Mouse (Mus musculus) liver, embryonic 16.5 days (tissue): ENCODE measurements around the gene Peli1. TPM values are rescaled to one million over a fixed set of nuclear protein-coding genes. Genes with fewer than 3 reads are reported as not detected.
"Not testable (repeated sequence)": the region's sequence is repeated elsewhere in the genome, so short reads cannot be mapped to it uniquely, and the experiment has no call there.

Experiments
- ATAC-seq: fragments of 200-750 bp; cut with Nextera tagmentation; 2 replicates; pipeline ENCODE4 v1.8.0; 2017; ENCODE audit warnings: low read depth, mild to moderate bottlenecking, moderate number of reproducible peaks, moderate library complexity
- H3K27ac ChIP-seq: fragments of 300-500 bp; sonication (generic); 2 replicates; pipeline ENCODE4 v1.5.1; 2014; ENCODE audit warnings: mild to moderate bottlenecking, low read length
- H3K27me3 ChIP-seq: fragments of 300-500 bp; sonication (generic); 2 replicates; pipeline ENCODE4 v1.6.1; 2014; ENCODE audit warnings: low read depth, low read length, mixed read lengths; ENCODE audit not compliant: control insufficient read depth, insufficient read depth
- H3K36me3 ChIP-seq: fragments of 300-500 bp; sonication (generic); 2 replicates; pipeline ENCODE4 v1.6.1; 2014; ENCODE audit warnings: mild to moderate bottlenecking; ENCODE audit not compliant: control insufficient read depth, insufficient read depth
- H3K4me1 ChIP-seq: fragments of 300-500 bp; sonication (generic); 2 replicates; pipeline ENCODE4 v1.6.1; 2014; ENCODE audit warnings: low read depth, low read length, mixed read lengths; ENCODE audit not compliant: control insufficient read depth
- H3K4me2 ChIP-seq: fragments of 300-500 bp; sonication (generic); 2 replicates; pipeline ENCODE4 v1.6.1; 2014; ENCODE audit warnings: low read depth, low read length, mixed read lengths
- H3K4me3 ChIP-seq: fragments of 300-500 bp; sonication (generic); 2 replicates; pipeline ENCODE4 v1.5.1; 2014; ENCODE audit warnings: low read depth, mild to moderate bottlenecking, low read length
- H3K9ac ChIP-seq: fragments of 300-500 bp; sonication (generic); 2 replicates; pipeline ENCODE4 v1.6.1; 2014; ENCODE audit warnings: low read depth, low read length
- H3K9me3 ChIP-seq: fragments of 300-500 bp; sonication (generic); replicated peaks from 2 replicates; pipeline ENCODE4 v1.6.1; 2016; ENCODE audit warnings: low read length; ENCODE audit not compliant: control insufficient read depth
- WGBS: fragments of 180-500 bp; shearing (Covaris S2); extraction: QIAGEN DNeasy Blood & Tissue Kit; methylation state at CpG from one replicate; pipeline ENCODE4 v1.1.7; 2014; ENCODE audit not compliant: insufficient replicate concordance; 5-methylcytosine and 5-hydroxymethylcytosine counted together
- polyA plus RNA-seq: library from polyadenylated mRNA; unstranded; fragments of >200 nt; fragmentation: Nextera tagmentation; extraction: Ambion mirVana; gene quantifications from 2 replicates; pipeline ENCODE4 v1.2.1, GENCODE M21; 2015

The Peli1 gene
- polyA plus RNA-seq, 1 experiment from 2014 or later, result 9.4 TPM

DNA sequence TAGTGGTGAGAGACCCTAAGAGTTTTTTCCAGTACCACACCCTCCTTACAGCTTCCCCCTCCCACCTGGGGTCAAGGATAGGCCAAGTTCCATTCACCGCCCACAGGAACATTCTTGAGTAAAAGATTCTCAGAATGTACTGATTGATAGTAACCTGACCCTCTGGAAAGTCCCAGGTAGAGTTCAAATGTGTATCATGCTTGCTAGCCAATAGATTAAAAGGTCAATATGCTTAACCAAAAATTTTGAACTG, 78.4 kb downstream of the Peli1 start:
- H3K4me2 ChIP-seq, H3K9me3 ChIP-seq, H3K36me3 ChIP-seq, H3K4me3 ChIP-seq, H3K27me3 ChIP-seq, H3K4me1 ChIP-seq, H3K9ac ChIP-seq, H3K27ac ChIP-seq, ATAC-seq: not testable (repeated sequence)
- 66% methylated on average over 1 of the region's 1 CpGs for WGBS

DNA sequence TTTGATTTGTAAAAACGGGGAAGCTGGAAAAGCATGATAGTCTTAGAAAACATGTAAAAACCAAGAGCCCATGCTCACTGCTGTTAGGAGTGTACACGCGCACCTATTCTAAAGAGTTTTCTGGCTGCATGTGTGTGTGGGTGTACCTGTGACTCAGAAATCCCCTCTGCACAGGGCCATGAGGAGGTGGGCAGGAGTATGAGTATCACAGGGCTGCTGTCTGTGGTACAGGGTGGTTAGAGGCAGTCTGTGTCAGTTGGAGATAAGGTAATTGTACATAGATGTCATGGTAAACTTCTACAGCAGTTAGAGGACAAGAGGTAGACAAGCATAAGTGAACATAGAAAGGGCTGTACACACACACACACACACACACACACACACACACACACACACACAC, 81.2 kb downstream of the Peli1 start:
- Histone ChIP-seq H3K9ac (no peak overlapping the region), H3K36me3 (no peaks in the 10 kb centered on the region), H3K4me1 (no peaks in the 10 kb centered on the region; the same call in 1 of the 2 replicates), H3K9me3 (no peaks in the 10 kb centered on the region), H3K27me3 (no peaks in the 10 kb centered on the region), H3K4me3 (no peak overlapping the region), H3K27ac (no peak overlapping the region), H3K4me2 (no peak overlapping the region)
- 65% methylated on average over 3 of the region's 3 CpGs for WGBS
- no peak for ATAC-seq

DNA sequence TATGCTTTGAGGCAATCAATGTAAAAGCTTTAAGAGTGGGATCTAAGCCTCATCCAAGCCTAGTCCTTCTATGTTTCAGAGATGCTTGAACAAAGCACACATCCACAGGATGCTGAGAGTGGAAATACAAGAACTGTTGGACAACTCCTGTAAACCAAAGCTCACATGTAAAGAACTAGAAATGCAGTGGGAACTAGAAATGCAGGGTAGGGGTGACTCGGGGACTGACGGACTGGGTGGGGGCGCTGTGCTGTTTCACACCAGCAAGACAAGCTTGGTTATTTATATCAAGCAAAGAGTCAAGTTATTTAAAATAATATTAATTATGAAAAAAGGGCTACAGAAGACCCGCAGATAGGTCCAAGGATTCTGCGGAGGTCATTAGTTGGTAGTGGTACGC, 82.8 kb downstream of the Peli1 start:
- H3K27ac ChIP-seq, result no peak overlapping the region
- whole genome bisulfite sequencing, result 74% methylated on average over 6 of the region's 6 CpGs
- no peak overlapping the region for H3K9ac ChIP-seq
- no peaks in the 10 kb centered on the region for H3K36me3 ChIP-seq
- no peak for ATAC-seq
- no peaks in the 10 kb centered on the region; the same call in 1 of the 2 replicates for H3K4me1 ChIP-seq
- no peak overlapping the region for H3K4me3 ChIP-seq
- H3K9me3 ChIP-seq, result no peaks in the 10 kb centered on the region
- H3K27me3 ChIP-seq, result no peaks in the 10 kb centered on the region
- no peak overlapping the region for H3K4me2 ChIP-seq

DNA sequence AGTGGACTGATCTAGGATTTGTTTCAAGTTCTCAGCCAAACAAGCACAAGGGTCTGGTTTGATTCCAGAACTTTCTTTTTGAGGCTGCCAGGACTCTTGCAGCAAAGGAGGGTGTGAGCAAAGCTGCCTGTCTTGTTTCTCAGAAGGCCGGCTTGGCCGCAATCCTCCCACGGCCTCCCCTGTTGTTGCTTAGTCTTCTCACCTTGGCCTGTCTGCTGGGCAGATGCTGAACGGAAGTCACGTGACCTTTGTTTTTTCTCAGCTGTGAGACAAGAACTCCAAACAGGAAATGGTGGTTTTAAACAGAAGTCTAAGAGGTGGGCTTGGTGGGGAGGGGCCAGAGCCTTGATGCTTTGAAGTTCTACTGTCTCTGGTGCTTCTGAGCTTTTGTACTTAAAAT, 83.3 kb downstream of the Peli1 start:
- ATAC-seq, result no peak
- H3K4me3 ChIP-seq, result no peak overlapping the region
- H3K27me3 ChIP-seq, result no peaks in the 10 kb centered on the region
- H3K9ac ChIP-seq, result no peak overlapping the region
- 9% methylated on average over 5 of the region's 5 CpGs for WGBS
- H3K36me3 ChIP-seq, result no peaks in the 10 kb centered on the region
- H3K4me1 ChIP-seq, result no peaks in the 10 kb centered on the region; the same call in 1 of the 2 replicates
- H3K9me3 ChIP-seq, result no peaks in the 10 kb centered on the region
- H3K27ac ChIP-seq, result no peak overlapping the region
- no peak overlapping the region for H3K4me2 ChIP-seq

DNA sequence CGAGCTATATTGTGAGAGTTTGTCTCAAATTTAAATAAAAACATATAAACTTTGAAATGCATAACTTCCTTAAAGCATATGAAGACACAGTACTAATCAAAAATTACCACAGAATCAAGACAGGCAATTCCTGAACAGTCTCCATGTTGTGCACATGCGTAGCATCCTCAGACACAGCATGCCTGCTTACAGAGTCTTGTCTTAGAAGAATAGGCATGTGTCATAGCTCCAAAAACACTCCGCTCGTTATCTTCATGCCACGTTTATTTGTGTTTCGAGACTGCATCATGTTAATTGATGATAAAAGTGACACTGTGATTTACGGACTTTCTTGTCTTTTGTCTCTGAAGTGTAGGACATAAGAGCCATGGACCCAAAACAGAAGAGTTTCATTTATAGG, 84.0 kb downstream of the Peli1 start:
- Histone ChIP-seq H3K4me2 (no peak overlapping the region), H3K36me3 (no peaks in the 10 kb centered on the region), H3K27me3 (no peaks in the 10 kb centered on the region), H3K4me1 (no peaks in the 10 kb centered on the region; the same call in 1 of the 2 replicates), H3K9me3 (no peaks in the 10 kb centered on the region), H3K4me3 (no peak overlapping the region), H3K27ac (no peak overlapping the region), H3K9ac (no peak overlapping the region)
- no peak for ATAC-seq
- 33% methylated on average over 7 of the region's 7 CpGs for WGBS

DNA sequence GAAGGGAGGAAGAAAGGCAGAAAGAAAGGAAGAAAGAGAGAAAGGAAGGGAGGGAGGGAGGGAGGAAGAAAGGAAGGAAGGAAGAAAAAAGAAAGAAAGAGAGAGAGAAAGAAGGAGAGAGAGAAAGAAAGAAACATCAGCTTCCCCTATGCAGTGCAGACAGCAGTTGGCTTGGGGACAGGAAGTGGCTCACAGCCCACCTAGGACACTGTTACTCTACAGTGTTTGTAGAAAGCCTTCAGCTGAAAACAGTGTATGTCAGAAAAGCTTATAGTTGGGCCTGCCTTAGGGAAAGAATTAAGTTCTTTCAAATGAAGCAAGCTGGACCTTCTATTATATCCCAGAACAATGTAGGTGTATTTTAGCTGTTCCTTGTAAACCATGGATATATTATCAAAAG, 85.4 kb downstream of the Peli1 start:
- Histone ChIP-seq H3K4me1 (no peaks in the 10 kb centered on the region; the same call in 1 of the 2 replicates), H3K9ac (no peak overlapping the region), H3K4me3 (no peak overlapping the region), H3K36me3 (no peaks in the 10 kb centered on the region), H3K27ac (no peak overlapping the region), H3K27me3 (no peaks in the 10 kb centered on the region), H3K9me3 (no peaks in the 10 kb centered on the region), H3K4me2 (no peak overlapping the region)
- ATAC-seq, result no peak

DNA sequence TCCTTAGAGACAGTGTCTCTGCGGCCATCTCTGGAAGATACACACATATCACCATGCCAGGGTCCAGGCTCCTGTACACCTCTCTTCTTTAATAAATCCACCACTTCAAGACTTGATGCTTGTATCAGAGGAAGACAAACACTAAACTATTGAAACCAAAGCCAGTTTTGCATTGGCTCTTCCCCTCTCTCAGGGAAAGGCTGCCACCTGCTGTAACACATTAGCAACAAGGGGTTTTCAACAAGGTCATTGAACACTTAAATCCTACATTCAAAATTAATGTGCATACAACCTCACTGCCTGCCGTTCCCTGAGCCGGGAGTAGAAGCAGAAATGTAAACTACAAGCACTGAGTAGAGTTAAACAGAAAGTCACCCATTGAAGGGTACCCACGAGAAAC, 87.3 kb downstream of the Peli1 start:
- H3K27ac ChIP-seq, result no peak overlapping the region
- H3K27me3 ChIP-seq, result no peaks in the 10 kb centered on the region

DNA sequence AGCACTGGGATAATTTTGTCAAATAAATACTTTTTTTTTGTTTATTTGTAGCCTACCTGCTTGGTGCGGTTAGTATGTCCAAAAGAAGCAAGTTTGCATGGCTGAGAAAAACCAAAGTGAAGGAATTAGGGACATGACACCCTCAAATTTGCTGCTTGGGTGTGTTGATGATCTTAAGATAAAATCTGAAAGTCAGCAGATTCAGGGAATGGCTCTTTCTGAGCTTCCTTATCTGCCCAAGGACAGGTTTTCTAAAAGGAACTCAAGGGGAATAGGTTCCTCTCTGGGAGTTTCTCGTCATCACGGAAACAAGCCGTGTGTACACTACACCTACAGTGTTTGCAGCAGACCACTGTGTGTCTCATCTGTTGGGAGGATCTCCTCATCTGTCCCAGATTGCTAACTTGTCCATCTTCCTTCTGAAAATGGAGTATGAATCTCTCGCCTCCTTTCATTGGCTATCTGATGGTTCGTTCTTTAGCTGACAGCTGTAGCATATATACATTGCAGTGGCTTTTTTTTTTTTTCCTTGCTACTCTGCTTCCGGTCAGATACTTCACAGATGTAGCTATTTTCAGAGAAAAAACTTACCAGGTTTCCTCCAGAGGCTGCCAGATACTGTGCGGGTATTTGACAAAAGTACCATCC, 88.0 kb downstream of the Peli1 start:
- Histone ChIP-seq H3K4me2 (no peak overlapping the region), H3K4me1 (no peaks in the 10 kb centered on the region; the same call in 1 of the 2 replicates), H3K4me3 (no peak overlapping the region), H3K9ac (no peak overlapping the region), H3K36me3 (no peaks in the 10 kb centered on the region), H3K27ac (no peak overlapping the region), H3K9me3 (no peaks in the 10 kb centered on the region), H3K27me3 (no peaks in the 10 kb centered on the region)
- 20% methylated on average over 8 of the region's 8 CpGs for WGBS
- no peak for ATAC-seq

More for the DNA sequence above, 87.3 kb downstream of the Peli1 start:
- no peak overlapping the region for H3K4me3 ChIP-seq
- 29% methylated on average over 4 of the region's 4 CpGs for WGBS
- H3K4me2 ChIP-seq, result no peak overlapping the region
- no peaks in the 10 kb centered on the region; the same call in 1 of the 2 replicates for H3K4me1 ChIP-seq
- no peaks in the 10 kb centered on the region for H3K9me3 ChIP-seq
- no peak for ATAC-seq
- H3K9ac ChIP-seq, result no peak overlapping the region
- H3K36me3 ChIP-seq, result no peaks in the 10 kb centered on the region

DNA sequence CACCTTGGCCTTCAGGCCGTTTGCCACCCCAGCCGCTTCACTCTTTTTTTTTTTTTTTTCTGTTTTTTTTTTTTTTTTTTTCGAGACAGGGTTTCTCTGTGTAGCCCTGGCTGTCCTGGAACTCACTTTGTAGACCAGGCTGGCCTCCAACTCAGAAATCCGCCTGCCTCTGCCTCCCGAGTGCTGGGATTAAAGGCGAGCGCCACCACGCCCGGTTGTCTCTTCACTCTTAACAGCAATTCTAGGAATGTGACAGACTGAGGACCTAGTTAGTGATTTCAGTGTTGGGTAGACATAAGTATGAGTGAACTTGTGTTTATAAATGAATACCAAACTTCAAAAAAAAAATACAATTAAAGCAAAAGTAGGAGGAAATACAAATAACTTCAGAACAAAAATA, 88.8 kb downstream of the Peli1 start:
- WGBS, result 70% methylated on average over 8 of the region's 9 CpGs
- not testable (repeated sequence) for ATAC-seq

More for the DNA sequence above, 88.8 kb downstream of the Peli1 start:
- H3K27ac ChIP-seq, H3K4me1 ChIP-seq, H3K9ac ChIP-seq, H3K4me3 ChIP-seq, H3K9me3 ChIP-seq, H3K27me3 ChIP-seq, H3K36me3 ChIP-seq, H3K4me2 ChIP-seq: not testable (repeated sequence)
